Mouse (Mus musculus) forebrain, embryonic 11.5 days (tissue): ENCODE data around the gene Wdr1. TPM values are rescaled to one million over a fixed set of nuclear protein-coding genes. Genes with fewer than 3 reads are reported as not detected.

Experiments used
- ATAC-seq: fragments of 200-750 bp; cut with Nextera tagmentation; replicated peaks from 2 replicates; pipeline ENCODE4 v1.8.0; 2017; ENCODE audit warnings: moderate TSS enrichment; ENCODE audit not compliant: low FRiP score
- DNase-seq: peaks from one replicate; pipeline ENCODE4 v3.0.0-alpha.2; 2017; ENCODE audit warnings: low spot score
- H3K27ac ChIP-seq: fragments of 300-500 bp; sonication (generic); 2 replicates; pipeline ENCODE4 v1.5.1; 2014; ENCODE audit warnings: low read depth, low read length
- H3K27me3 ChIP-seq: fragments of 300-500 bp; sonication (generic); 2 replicates; pipeline ENCODE4 v1.6.1; 2014; ENCODE audit warnings: mild to moderate bottlenecking, low read length, mixed read lengths; ENCODE audit not compliant: control insufficient read depth, insufficient read depth
- H3K36me3 ChIP-seq: fragments of 300-500 bp; sonication (generic); 2 replicates; pipeline ENCODE4 v1.6.1; 2014; ENCODE audit warnings: mild to moderate bottlenecking, low read length, moderate library complexity, mixed read lengths; ENCODE audit not compliant: control insufficient read depth, insufficient read depth
- H3K4me1 ChIP-seq: fragments of 300-500 bp; sonication (generic); replicated peaks from 2 replicates; pipeline ENCODE4 v1.6.1; 2014; ENCODE audit warnings: low read length, mixed read lengths; ENCODE audit not compliant: control insufficient read depth, insufficient read depth
- H3K4me2 ChIP-seq: fragments of 300-500 bp; sonication (generic); 2 replicates; pipeline ENCODE4 v1.6.1; 2014; ENCODE audit warnings: low read depth, mild to moderate bottlenecking, low read length, moderate library complexity, mixed read lengths; ENCODE audit not compliant: severe bottlenecking
- H3K4me3 ChIP-seq: fragments of 300-500 bp; sonication (generic); 2 replicates; pipeline ENCODE4 v1.5.1; 2014; ENCODE audit warnings: low read depth, low read length
- H3K9ac ChIP-seq: fragments of 300-500 bp; sonication (generic); 2 replicates; pipeline ENCODE4 v1.6.1; 2014; ENCODE audit warnings: low read length
- H3K9me3 ChIP-seq: fragments of 300-500 bp; sonication (generic); 2 replicates; pipeline ENCODE4 v1.6.1; 2016; ENCODE audit warnings: low read length, mixed read lengths; ENCODE audit not compliant: control insufficient read depth
- WGBS: fragments of 180-500 bp; shearing (Covaris S2); extraction: QIAGEN DNeasy Blood & Tissue Kit; methylation state at CpG from one replicate; pipeline ENCODE4 v1.1.7; 2014; 5-methylcytosine and 5-hydroxymethylcytosine counted together
- polyA plus RNA-seq: library from polyadenylated mRNA; unstranded; fragments of >200 nt; fragmentation: Nextera tagmentation; extraction: Ambion mirVana; gene quantifications from 2 replicates; pipeline ENCODE4 v1.2.1, GENCODE M21; 2014

Wdr1 gene
- polyA plus RNA-seq, 1 experiment from 2014 or later, result 157 TPM

DNA sequence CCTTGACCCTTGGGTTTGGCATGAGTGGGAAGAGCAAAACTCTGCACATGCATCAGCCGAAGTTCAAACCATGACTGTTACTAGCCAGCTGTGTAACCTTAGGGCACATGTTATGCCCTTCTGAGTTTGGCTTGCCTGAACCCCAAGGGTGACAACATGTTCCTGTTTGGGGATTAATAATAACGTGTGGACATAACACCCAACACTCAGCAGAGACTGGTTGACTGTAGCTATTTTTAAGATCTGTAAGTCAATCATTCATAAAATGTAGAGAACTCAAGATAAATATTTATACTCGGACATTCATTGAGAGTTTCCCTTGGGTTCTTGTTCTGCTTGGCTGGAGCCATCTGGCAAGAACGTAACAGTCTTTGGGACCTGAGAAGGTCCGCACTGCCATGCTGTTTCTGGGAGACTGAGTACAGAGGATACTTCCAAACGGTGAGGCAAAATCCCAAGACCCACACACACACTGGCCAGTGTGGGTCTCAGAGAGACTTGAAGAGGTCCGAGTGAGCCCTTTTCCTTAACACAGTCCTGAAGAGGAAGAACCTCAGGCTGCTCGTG lies 66.4 kb downstream of the Wdr1 start:
- ATAC-seq (no peak), DNase-seq (no peak)
- H3K4me2 ChIP-seq, result no peak overlapping the region
- H3K4me1 ChIP-seq, result no peaks in the 10 kb centered on the region
- 87% methylated on average over 8 of the region's 8 CpGs for WGBS
- H3K36me3 ChIP-seq, result no peaks in the 10 kb centered on the region
- no peak overlapping the region for H3K9ac ChIP-seq
- H3K9me3 ChIP-seq, result no peaks in the 10 kb centered on the region
- no peaks in the 10 kb centered on the region for H3K27me3 ChIP-seq
- no peak overlapping the region for H3K27ac ChIP-seq
- H3K4me3 ChIP-seq, result no peak overlapping the region

DNA sequence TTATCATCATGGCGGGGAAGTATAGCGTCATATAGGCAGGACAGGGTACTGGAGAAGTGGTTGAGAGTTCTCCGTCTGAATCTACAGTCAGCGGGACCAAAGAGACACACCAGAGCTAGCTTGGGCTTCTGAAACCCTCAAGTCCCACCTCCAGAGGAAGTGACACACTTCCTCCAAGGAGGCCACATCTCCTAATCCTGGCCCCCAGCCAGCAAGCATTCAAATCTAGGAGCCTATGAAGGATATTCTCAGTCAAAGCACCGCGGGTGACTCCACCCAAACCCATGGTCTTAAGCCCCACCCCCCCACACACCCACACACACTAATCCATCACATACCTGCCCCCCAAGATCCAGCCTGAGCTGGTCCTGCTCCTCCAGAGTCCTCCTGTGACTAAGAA lies 69.1 kb downstream of the Wdr1 start:
- Histone ChIP-seq H3K27me3 (no peaks in the 10 kb centered on the region), H3K4me2 (no peak overlapping the region), H3K4me3 (no peak overlapping the region), H3K9me3 (no peaks in the 10 kb centered on the region), H3K9ac (no peak overlapping the region), H3K4me1 (no peaks in the 10 kb centered on the region), H3K36me3 (no peaks in the 10 kb centered on the region), H3K27ac (no peak overlapping the region)
- DNase-seq (no peak), ATAC-seq (no peak)
- 95% methylated on average over 6 of the region's 6 CpGs for WGBS

DNA sequence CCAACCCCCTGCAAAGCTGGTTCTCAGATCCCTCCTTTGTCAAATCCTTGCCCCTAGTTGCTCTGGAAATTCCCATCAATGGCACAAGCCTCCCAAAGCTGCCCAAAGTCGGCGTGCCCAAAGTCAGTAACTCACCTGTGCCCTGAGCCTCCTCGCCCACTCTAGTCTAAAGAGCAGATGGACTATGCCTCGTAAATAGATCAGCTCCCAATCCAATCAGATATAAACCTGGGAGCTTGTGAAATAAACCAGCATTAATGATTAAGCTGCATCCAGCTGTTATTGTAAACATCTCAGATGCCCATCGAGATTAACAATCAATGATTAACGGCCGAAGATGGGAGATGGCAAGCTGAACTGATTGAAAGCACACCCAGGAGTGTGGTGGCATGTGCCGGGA lies 71.3 kb downstream of the Wdr1 start:
- Histone ChIP-seq H3K4me2 (no peak overlapping the region), H3K36me3 (no peaks in the 10 kb centered on the region), H3K4me3 (no peak overlapping the region), H3K27me3 (no peaks in the 10 kb centered on the region), H3K4me1 (no peaks in the 10 kb centered on the region), H3K9me3 (no peaks in the 10 kb centered on the region), H3K9ac (no peak overlapping the region), H3K27ac (no peak overlapping the region)
- ATAC-seq (no peak), DNase-seq (no peak)
- WGBS, result 87% methylated on average over 8 of the region's 8 CpGs

DNA sequence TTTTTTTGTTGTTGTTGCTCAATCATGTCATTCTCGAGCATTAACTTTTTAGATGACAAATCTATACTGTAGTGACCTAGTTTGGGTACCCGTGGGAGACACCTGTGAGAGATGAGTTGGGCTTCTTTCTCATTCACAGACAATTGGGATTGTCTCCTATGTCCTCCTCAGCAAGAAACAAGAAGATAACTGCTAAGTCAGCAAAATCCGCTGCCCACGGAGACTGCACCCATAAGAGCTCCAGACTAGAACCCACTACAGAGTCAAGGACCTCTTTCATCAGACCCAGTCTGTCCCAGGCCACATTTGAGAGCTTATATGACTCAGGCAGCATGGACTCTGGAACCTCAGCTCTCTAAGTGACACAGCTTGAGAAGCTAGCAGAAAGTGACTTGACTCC lies 73.3 kb downstream of the Wdr1 start:
- Histone ChIP-seq H3K9ac (no peak overlapping the region), H3K4me3 (no peak overlapping the region), H3K4me1 (no peaks in the 10 kb centered on the region), H3K4me2 (no peak overlapping the region), H3K36me3 (no peaks in the 10 kb centered on the region), H3K27me3 (no peaks in the 10 kb centered on the region), H3K9me3 (no peaks in the 10 kb centered on the region), H3K27ac (no peak overlapping the region)
- DNase-seq (no peak), ATAC-seq (no peak)
- 82% methylated on average over 4 of the region's 4 CpGs for WGBS

DNA sequence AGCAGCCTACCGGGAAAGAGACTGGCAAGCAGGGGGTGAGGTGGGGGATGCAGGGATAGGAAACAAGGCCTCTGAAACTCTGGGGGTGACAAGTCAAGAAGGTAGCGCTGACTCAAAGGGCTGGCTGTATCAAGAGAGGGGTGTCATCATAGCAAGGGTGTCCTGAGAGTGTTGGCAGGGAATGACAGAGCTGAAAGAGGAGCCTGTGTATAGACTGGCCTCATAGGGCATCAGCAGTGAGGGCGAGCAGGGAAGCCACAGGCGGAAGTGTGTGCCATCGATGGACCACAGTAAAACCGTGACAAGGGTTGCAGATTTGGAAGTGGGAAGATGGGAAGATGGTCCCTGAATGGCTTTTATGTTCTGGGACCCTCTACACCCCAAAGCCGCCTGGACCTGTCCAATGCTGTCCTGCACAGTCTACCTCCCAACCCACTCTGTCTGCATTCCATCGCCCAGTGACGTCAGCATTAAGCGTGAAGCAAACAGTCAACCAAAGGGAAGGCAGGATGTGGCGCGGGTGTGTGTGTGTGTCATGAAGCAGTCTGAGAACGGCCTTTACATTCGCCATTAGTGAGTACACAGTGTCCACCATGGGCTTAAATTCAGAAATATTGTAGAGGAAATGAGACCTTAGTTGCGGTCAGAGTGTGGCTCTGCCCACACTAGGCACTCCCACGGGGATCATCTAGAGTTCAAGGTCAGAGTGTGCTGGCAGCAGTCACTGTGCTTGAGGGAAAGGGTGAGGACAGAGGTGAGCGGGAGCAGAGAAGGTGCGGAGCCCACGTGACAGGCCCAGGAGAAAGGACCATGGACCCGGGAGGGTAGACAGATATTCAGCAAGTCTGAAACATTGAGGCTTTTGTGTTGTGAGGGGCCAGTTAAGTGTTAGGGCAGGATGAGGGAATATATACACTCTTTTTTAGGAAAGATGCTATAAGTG lies 74.1 kb downstream of the Wdr1 start:
- Histone ChIP-seq H3K9ac (no peak overlapping the region), H3K27ac (no peak overlapping the region), H3K27me3 (no peaks in the 10 kb centered on the region), H3K4me2 (no peak overlapping the region), H3K4me1 (no peaks in the 10 kb centered on the region), H3K4me3 (no peak overlapping the region), H3K9me3 (no peaks in the 10 kb centered on the region), H3K36me3 (no peaks in the 10 kb centered on the region)
- WGBS, result 85% methylated on average over 20 of the region's 20 CpGs
- DNase-seq (no peak), ATAC-seq (no peak)

DNA sequence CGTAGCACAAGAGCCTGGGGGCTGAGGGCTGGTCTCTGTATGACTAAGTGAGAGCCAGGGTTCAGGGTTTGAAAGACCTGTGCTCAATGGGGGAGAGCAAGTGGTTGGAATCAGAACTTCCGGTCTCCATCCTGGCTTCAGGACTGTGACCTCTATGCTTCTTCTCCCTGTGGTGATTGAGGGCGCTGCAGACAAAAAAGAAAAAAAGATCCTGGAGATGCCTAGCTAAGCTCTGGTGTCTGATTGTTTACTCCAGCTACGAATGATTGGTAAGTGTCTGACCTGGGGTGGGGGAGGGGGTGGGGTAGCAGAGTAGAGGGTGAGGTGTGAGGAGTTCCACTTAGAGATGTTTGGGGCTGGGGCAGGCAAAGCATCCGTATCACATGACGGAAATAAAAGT lies 75.0 kb downstream of the Wdr1 start:
- Histone ChIP-seq H3K4me3 (no peak overlapping the region), H3K27me3 (no peaks in the 10 kb centered on the region), H3K9me3 (no peaks in the 10 kb centered on the region), H3K9ac (no peak overlapping the region), H3K27ac (no peak overlapping the region), H3K4me2 (no peak overlapping the region), H3K36me3 (no peaks in the 10 kb centered on the region), H3K4me1 (no peaks in the 10 kb centered on the region)
- ATAC-seq (no peak), DNase-seq (no peak)
- WGBS, result 58% methylated on average over 6 of the region's 6 CpGs

DNA sequence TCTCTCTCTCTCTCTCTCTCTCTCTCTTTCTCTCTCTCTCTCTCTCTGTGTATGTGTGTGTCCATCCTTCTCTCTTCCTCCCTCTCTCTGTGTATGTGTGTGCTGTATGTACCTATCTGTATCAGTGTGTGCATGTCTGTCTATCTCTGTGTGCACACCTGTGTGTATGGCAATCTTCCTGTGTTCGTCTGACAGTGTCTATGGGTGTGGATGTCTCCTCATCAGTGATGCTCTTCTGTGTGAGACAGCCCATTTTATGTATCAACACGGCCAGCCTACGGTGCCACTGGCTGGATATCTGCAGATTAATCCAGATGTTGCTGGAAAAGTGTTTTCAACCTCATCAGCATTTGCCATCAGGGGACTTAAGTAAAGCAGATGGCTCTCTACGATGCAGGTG lies 75.8 kb downstream of the Wdr1 start:
- Histone ChIP-seq H3K4me3 (no peak overlapping the region), H3K9ac (no peak overlapping the region), H3K27me3 (no peaks in the 10 kb centered on the region), H3K4me1 (no peaks in the 10 kb centered on the region), H3K4me2 (no peak overlapping the region), H3K27ac (no peak overlapping the region), H3K9me3 (no peaks in the 10 kb centered on the region), H3K36me3 (no peaks in the 10 kb centered on the region)
- 82% methylated on average over 4 of the region's 4 CpGs for WGBS
- DNase-seq (no peak), ATAC-seq (no peak)

DNA sequence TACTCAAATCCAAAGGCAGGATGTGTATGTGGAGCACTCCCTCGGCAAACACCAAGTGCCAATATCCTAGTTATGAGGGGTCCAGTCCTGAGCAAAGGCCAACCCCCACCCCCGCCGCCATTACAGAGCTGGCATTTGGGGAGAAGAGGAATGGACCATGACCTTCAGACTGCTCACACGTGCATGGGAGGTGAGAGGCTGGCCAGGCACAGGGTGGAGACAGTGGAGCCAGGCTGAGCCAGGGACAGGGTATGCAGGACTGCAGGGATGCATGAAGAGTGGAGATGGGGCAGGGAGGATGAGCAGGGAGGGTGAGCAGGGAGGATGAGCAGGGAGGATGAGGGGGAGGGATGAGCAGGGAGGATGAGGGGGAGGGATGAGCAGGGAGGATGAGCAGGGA lies 77.1 kb downstream of the Wdr1 start:
- Histone ChIP-seq H3K4me2 (no peak overlapping the region), H3K9ac (no peak overlapping the region), H3K9me3 (no peaks in the 10 kb centered on the region), H3K4me3 (no peak overlapping the region), H3K4me1 (no peaks in the 10 kb centered on the region), H3K27me3 (no peaks in the 10 kb centered on the region), H3K27ac (no peak overlapping the region), H3K36me3 (no peaks in the 10 kb centered on the region)
- DNase-seq, result no peak
- WGBS, result 85% methylated on average over 4 of the region's 4 CpGs
- no peak for ATAC-seq
